Mouse (Mus musculus) liver, adult (tissue): Measurements from ENCODE around the gene Prdm12.

Experiments used
- GATA4 ChIP-seq: IDR thresholded peaks from 2 replicates; pipeline ENCODE4 v1.6.1; 2014; ENCODE audit warnings: mild to moderate bottlenecking, low read length; ENCODE audit not compliant: insufficient replicate concordance

Gene Prdm12

GRCm38 (mm10) chr2:31639901-31640608 lies at the start of gene Prdm12:
Prdm12 (plus strand) TSS chr2:31640037.
- no peak for TF ChIP-seq GATA4

GRCm38 (mm10) chr2:31591799-31592484 lies 47.9 kb upstream of the Prdm12 start:
- no peak for TF ChIP-seq GATA4

GRCm38 (mm10) chr2:31607555-31607954 lies 32.3 kb upstream of the Prdm12 start:
- no peak for TF ChIP-seq GATA4

DNA sequence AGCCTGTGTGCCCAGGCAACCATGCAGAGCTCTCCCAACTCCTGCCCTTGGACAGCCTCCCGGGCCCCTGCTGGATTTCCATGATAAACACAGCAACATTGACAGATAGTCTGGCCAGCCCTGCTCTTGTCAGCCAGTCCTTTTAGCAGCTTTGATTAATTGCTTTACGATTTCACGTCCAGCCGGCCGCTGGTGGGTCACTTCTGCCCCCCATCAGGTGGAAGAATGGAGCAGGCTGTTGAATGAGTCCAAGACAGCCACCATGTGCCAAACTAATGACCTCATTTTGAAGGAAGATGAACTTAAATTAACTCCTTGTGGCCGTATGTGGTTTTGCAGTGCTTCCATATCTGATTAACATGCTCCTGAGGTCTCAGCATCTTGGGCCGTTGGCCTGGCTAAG lies 30.0 kb upstream of the Prdm12 start:
- TF ChIP-seq GATA4 = no peak

GRCm38 (mm10) chr2:31610922-31611321 lies 28.9 kb upstream of the Prdm12 start:
- TF ChIP-seq GATA4 = no peak

- TF ChIP-seq GATA4 = no peak
Observed at GRCm38 (mm10) chr2:31611400-31611799, 28.4 kb upstream of the Prdm12 start.

- TF ChIP-seq GATA4 = no peak
Observed at GRCm38 (mm10) chr2:31612627-31613026, 27.2 kb upstream of the Prdm12 start.

- no peak for TF ChIP-seq GATA4
Observed at GRCm38 (mm10) chr2:31613781-31614180, 26.1 kb upstream of the Prdm12 start.

DNA sequence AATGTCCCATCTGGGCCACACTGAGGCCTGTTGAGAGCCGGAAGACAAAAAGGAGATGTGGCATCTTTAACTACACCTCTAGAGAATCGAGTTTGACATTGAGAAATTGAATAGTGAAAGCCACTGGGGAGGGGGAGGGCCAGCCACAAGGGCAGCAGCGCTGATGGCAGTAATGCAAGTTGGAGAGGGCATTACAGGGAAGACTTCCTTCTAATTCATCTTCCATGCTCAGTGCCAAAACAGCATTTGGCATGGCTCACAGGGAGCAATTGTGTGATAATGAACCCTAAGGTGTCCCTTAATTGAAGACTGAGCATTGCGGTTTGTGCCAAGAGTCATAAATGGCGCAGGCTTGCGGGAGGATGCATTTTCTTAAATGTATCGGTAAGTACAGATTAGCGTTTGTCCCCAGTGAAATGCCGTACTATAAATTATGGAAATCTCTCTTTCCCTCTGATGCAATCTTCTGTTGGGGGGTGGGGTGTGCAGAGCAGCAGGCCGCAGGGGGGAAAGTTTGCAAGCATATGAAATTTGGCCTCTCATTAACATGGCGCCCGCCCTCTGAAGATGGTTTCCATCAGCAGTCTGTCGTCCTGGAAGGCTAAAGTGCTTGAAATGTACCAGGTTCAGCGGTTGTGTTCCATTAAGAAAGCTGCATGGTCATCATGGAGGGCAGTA lies 21.2 kb upstream of the Prdm12 start:
- TF ChIP-seq GATA4 = no peak

GRCm38 (mm10) chr2:31619208-31619607 lies 20.6 kb upstream of the Prdm12 start:
- TF ChIP-seq GATA4 = no peak

DNA sequence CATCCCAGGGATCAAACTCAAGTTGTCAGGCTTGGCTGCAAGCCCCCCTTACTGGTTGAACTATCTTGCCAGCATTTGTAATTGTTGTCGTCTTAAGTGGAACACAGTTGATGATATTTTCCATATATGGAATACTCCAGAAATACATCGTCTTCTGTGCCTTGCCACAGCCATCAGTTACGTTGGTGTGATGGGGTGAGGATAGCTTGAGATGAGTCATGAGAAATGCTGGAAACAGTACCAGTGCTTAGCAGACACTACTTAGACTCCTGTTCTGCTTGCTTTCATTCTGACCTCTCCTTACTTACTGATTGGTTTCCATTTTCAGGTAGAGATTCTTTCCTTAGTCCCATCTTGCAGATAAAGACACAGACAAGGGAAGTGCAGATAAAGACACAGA lies 6.3 kb upstream of the Prdm12 start:
- no peak for TF ChIP-seq GATA4

DNA sequence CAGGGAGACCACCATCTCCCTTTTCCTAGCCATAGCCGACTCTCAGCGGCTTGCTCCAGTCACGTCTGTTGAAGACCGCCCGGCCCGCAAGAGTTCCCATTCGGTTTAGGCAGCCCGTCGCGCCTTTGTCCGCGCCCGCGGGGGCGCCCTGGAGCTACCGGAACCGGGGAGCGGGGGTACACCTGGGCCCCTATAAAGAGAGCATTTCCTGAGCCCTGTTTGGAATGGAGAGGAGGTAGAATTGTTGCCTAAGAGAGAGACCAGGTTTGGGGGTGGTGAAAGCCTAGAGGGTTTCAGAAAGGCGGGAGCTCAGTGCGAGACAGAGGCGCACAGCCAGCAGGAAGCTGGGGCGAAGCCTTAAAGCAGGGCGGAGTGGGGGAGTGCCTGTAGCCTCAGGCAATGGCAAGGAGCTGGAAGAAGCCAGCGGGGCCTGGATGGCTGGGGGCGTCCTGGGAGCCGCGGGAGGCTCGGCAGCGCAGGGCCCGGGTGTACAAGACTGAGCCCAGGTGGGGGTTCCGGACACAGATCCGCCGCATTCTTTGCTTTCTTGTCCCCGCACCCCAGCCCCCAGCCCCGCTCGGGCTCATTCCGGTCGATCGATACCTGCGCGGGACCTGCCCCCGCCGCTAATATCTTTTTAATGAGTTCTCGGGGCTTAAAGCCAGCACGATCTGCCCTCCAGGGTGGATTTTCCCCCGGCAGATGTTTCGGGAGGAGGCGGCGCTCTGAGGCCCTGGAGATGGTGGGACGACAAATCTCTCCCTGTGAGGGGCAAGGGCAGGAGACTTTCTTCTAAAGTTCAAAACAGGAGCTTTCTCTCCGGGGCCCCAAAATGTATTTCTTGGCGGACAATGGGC lies 4.3 kb upstream of the Prdm12 start:
- no peak for TF ChIP-seq GATA4

GRCm38 (mm10) chr2:31636138-31636741 lies 3.6 kb upstream of the Prdm12 start:
- no peak for TF ChIP-seq GATA4

DNA sequence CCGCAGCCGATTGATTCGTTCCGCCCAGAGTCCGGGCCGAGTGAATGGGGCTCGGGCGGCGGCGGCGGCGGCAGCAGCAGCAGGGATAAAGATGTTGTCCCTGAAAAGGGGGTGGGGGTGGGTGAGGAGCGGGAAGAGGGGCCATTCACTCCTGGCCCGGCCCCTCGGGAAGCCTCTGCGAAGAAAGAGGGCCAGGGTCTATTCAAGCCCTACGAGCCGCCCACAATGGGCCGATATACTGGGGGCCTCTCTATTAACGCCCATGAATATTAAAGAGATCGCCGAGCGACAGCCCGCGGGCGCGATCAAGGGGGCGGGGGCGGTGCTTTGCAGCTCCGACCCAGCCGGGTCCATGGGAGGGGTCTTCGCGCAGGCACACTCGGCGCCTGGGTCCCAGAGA lies 3.1 kb upstream of the Prdm12 start:
- TF ChIP-seq GATA4 = no peak

- TF ChIP-seq GATA4 = no peak
Observed at GRCm38 (mm10) chr2:31637311-31637710, 2.5 kb upstream of the Prdm12 start.
